Mouse (Mus musculus) intestine, embryonic 15.5 days (tissue): ENCODE measurements around the gene Creb3l2. TPM values are rescaled to one million over a fixed set of nuclear protein-coding genes. Genes with fewer than 3 reads are reported as not detected.

Experiments used
- ATAC-seq: fragments of 200-750 bp; cut with Nextera tagmentation; 2 replicates; pipeline ENCODE4 v1.8.0; 2017; ENCODE audit warnings: moderate TSS enrichment, moderate library complexity
- H3K27ac ChIP-seq: fragments of 300-500 bp; sonication (generic); 2 replicates; pipeline ENCODE4 v1.5.1; 2015; ENCODE audit warnings: mild to moderate bottlenecking, inconsistent platforms
- H3K27me3 ChIP-seq: fragments of 300-500 bp; sonication (generic); replicated peaks from 2 replicates; pipeline ENCODE4 v1.6.1; 2015; ENCODE audit warnings: inconsistent platforms
- H3K36me3 ChIP-seq: fragments of 300-500 bp; sonication (generic); 2 replicates; pipeline ENCODE4 v1.6.1; 2015; ENCODE audit warnings: inconsistent platforms
- H3K4me1 ChIP-seq: fragments of 300-500 bp; sonication (generic); replicated peaks from 2 replicates; pipeline ENCODE4 v1.6.1; 2015; ENCODE audit warnings: inconsistent platforms
- H3K4me2 ChIP-seq: fragments of 300-500 bp; sonication (generic); replicated peaks from 2 replicates; pipeline ENCODE4 v1.6.1; 2015; ENCODE audit warnings: mild to moderate bottlenecking, inconsistent platforms
- H3K4me3 ChIP-seq: fragments of 300-500 bp; sonication (generic); replicated peaks from 2 replicates; pipeline ENCODE4 v1.5.1; 2015; ENCODE audit warnings: inconsistent platforms
- H3K9ac ChIP-seq: fragments of 300-500 bp; sonication (generic); 2 replicates; pipeline ENCODE4 v1.6.1; 2015; ENCODE audit warnings: inconsistent platforms
- H3K9me3 ChIP-seq: fragments of 300-500 bp; sonication (generic); 2 replicates; pipeline ENCODE4 v1.6.1; 2016; ENCODE audit warnings: inconsistent platforms
- WGBS: fragments of 180-500 bp; shearing (Covaris S2); methylation state at CpG from one replicate; pipeline ENCODE4 v1.1.7; 2015; 5-methylcytosine and 5-hydroxymethylcytosine counted together
- polyA plus RNA-seq: library from polyadenylated mRNA; unstranded; fragments of >200 nt; fragmentation: Nextera tagmentation; extraction: Ambion mirVana; gene quantifications from 2 replicates; pipeline ENCODE4 v1.2.1, GENCODE M21; 2015

Gene Creb3l2
- polyA plus RNA-seq, 1 experiment from 2014 or later: 15.8 TPM

DNA sequence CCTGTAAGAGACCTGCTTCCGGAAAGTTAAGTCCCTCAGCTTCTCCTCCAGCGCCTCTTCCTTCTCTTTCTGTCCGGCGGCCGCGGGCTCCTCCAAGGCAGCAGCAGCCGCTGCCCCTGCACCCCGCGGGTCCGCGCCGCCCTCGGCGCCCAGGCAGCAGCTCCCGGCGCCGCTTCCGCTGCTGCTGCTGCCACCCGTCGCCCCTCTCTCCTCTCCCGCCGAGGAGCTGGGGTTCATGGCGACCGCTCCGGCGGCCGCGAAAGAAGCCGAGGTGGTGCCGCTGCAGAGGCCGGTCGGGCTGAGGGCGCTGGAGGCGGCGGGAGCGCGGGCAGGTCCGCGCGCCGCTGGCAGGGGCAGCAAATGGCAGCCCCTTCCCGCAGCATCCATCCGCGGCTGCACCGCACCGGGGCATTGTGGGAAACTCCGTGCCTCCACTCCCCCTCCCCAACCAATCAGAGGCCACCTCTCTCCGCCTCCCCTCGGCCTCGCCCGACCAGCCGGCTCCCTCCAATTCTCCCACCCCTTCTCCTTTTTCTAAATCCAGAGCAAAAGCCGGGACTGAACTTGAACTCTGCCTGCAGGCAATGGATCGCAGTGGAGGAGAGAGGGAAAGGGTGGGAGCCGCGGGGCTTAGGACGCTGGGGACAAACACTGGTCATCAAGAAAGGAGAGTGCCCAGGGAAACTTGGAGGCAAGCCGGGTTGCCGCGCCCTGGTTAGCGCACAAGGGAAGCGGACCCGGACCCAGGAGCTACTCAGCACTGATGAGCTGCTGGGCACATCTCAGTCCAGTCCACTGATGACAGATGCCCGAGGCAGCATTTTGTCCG lies 142.2 kb downstream of the Creb3l2 start, which contains the start of gene Dgki:
TSS of gene Dgki (minus strand) at position 623 of the 829 bp plus-strand sequence.
- Histone ChIP-seq H3K36me3 (no peaks in the 10 kb centered on the region), H3K9me3 (no peaks in the 10 kb centered on the region), H3K9ac (peak within 1 kb of the TSS; percentile 26; the same call in 1 of the 2 replicates), H3K27me3 (peaks cover 38% of the 10 kb centered on the region), H3K4me2 (peak within 1 kb of the TSS; percentile 99), H3K27ac (no peak within 1 kb of the TSS), H3K4me3 (peak within 1 kb of the TSS; percentile 58), H3K4me1 (peaks cover 14% of the 10 kb centered on the region)
- peak; percentile 72 for ATAC-seq
- WGBS: under 1% methylated on average over 65 of the region's 65 CpGs

DNA sequence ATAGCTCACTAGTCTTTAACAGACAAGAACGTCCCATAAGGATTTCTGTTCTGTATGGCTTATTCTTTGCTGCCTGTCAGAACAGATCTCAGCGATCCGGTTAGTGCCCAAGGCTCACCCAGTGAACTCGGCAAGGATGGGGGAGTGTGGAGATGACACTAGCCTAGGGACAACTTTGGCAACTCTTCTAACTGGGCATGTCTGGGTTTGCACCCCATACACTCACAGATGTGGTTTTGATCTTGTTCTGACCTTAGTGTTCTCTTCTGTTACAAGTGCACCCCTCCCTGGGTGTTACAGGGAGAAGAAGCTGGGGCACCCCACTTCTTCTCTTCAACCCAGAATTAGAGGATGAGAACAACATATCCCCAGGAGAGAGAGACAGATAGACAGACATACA lies 143.0 kb downstream of the Creb3l2 start:
- Histone ChIP-seq H3K27ac (no peak overlapping the region), H3K9ac (no peak overlapping the region), H3K4me2 (peak overlapping the region; percentile 99), H3K27me3 (peaks cover 38% of the 10 kb centered on the region), H3K9me3 (no peaks in the 10 kb centered on the region), H3K4me1 (peaks cover 14% of the 10 kb centered on the region), H3K36me3 (no peaks in the 10 kb centered on the region), H3K4me3 (peak overlapping the region; percentile 58)
- no peak for ATAC-seq
- 36% methylated on average over 4 of the region's 4 CpGs for WGBS

DNA sequence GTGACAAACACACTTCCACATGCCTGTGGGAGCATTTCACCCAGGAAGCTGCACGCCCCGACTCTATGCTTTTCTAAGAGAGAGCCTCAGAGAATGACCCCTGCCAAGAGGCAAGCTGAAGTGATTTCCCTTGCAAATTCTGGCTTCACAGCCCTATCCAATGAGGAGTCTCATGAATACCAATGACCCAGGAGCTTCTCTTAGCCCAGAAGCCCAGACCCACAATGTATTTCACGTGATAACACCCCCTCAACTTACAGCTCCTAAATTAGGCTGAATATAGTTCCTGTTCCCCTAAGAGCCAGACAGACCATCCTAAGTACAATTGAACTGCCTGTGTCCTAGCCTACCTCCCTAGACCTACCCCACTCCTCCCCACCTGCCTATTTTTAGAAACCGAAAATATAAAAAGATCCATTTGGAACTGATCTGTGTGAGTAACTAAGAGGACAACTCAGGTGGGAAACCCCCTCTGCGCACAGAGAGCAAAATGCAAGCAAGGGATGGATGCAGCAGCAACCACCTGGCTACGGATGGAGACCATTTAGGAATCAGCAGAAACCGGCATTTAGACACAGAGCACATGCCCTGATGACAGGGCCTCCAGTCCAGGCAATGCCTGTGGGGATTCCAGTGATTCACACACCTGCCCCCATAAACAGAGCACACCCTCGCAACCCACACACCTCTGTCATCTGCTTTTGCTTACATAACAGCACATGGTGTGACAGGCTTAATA lies 144.0 kb downstream of the Creb3l2 start:
- H3K4me2 ChIP-seq: no peak overlapping the region
- WGBS: 59% methylated on average over 8 of the region's 8 CpGs
- H3K4me3 ChIP-seq: no peak overlapping the region
- H3K27ac ChIP-seq: no peak overlapping the region
- no peaks in the 10 kb centered on the region for H3K36me3 ChIP-seq
- peaks cover 38% of the 10 kb centered on the region for H3K27me3 ChIP-seq
- no peak overlapping the region for H3K9ac ChIP-seq
- H3K4me1 ChIP-seq: peaks cover 14% of the 10 kb centered on the region
- ATAC-seq: no peak
- no peaks in the 10 kb centered on the region for H3K9me3 ChIP-seq

DNA sequence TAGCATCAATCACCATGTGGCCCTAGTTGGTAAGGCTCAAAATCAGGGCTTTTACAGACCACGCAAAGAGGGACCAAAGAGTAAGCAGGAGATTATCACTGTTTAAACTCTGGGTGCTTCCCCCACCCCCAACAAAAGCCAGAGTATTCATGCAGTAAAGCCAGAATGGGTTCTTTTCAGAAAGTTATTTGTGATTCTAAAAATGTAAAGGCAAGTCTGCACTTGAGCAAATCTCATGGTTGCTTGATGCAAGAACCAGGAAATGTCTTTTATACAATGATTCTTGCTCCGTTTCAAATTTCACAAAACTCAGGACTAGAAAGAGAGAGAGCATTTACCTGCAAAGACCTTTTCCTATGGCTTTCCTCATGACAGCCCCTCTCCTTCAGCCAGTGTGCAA lies 149.9 kb downstream of the Creb3l2 start:
- H3K9ac ChIP-seq: no peak overlapping the region
- ATAC-seq: no peak
- no peaks in the 10 kb centered on the region for H3K36me3 ChIP-seq
- H3K27ac ChIP-seq: no peak overlapping the region
- H3K9me3 ChIP-seq: no peaks in the 10 kb centered on the region
- WGBS: 79% methylated on average over 2 of the region's 2 CpGs
- H3K4me3 ChIP-seq: no peak overlapping the region
- H3K27me3 ChIP-seq: peaks cover under 1% of the 10 kb centered on the region
- H3K4me2 ChIP-seq: no peak overlapping the region
- H3K4me1 ChIP-seq: no peaks in the 10 kb centered on the region

DNA sequence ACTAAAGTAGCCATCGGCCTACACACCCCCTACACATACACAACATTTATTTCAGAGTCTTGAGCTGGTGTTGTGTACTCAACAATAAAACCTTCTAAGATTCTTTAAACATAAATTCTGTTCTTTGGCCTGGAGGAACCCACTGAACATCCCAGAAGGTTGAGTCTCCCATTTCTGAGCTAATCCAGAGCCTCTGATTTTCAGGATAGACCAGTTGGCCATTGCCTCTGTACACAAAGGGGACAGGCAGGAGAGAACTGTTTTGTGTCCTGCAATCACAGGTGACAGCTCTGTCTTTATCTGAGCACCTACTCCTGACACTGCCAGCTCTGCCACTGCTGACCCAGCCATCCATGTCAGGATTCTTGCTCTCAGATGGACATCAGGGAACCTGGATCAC lies 150.8 kb downstream of the Creb3l2 start:
- H3K9me3 ChIP-seq: no peaks in the 10 kb centered on the region
- no peaks in the 10 kb centered on the region for H3K36me3 ChIP-seq
- no peak for ATAC-seq
- no peaks in the 10 kb centered on the region for H3K4me1 ChIP-seq
- 90% methylated on average over 1 of the region's 1 CpGs for WGBS
- H3K27ac ChIP-seq: no peak overlapping the region
- no peaks in the 10 kb centered on the region for H3K27me3 ChIP-seq
- no peak overlapping the region for H3K4me3 ChIP-seq
- no peak overlapping the region for H3K9ac ChIP-seq
- H3K4me2 ChIP-seq: no peak overlapping the region

DNA sequence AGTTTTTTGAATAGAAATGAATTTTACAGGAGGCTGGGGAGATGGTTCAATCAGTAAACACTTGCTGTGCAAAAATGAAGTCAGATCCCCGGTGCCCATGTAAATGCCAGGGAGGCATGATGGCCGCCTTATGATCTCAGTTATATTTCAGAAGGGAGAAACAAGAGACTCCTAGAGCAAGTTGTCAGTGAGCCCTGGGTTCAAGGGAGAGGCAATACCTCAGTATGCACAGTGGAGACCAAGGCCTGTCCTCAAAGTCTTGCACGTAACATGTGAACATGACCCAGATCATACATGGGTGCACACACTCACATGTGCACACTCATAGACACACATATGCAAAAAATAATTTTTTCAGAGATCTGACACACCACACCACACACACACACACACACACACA lies 151.3 kb downstream of the Creb3l2 start:
- Histone ChIP-seq H3K4me2 (no peak overlapping the region), H3K4me1 (no peaks in the 10 kb centered on the region), H3K36me3 (no peaks in the 10 kb centered on the region), H3K9me3 (no peaks in the 10 kb centered on the region), H3K4me3 (no peak overlapping the region), H3K9ac (no peak overlapping the region), H3K27ac (no peak overlapping the region), H3K27me3 (no peaks in the 10 kb centered on the region)
- 97% methylated on average over 3 of the region's 3 CpGs for WGBS
- no peak for ATAC-seq

DNA sequence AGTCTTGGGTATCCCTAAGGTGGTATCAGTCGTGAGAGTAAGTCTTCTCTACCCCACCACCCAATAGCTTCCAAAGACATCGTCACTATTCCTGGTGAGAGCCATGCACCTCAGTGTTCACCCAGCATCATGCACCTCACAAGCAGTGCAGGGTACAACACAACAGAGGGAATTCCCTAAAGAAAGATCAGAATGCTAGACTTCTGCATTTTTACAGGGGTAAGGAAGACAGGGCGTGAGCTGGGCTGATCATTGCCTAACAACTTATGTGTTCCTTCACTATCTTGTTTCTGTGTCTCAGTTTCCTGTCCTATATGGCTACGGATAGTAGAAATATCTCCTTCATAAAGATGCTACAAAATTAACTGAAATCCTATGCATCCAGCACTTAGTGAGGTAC lies 155.8 kb downstream of the Creb3l2 start:
- 86% methylated on average over 4 of the region's 4 CpGs for WGBS
- H3K9me3 ChIP-seq: no peaks in the 10 kb centered on the region
- H3K4me2 ChIP-seq: no peak overlapping the region
- no peak overlapping the region for H3K27ac ChIP-seq
- no peak overlapping the region for H3K4me3 ChIP-seq
- H3K9ac ChIP-seq: no peak overlapping the region
- no peak for ATAC-seq
- no peaks in the 10 kb centered on the region for H3K4me1 ChIP-seq
- H3K27me3 ChIP-seq: no peaks in the 10 kb centered on the region
- no peaks in the 10 kb centered on the region for H3K36me3 ChIP-seq

DNA sequence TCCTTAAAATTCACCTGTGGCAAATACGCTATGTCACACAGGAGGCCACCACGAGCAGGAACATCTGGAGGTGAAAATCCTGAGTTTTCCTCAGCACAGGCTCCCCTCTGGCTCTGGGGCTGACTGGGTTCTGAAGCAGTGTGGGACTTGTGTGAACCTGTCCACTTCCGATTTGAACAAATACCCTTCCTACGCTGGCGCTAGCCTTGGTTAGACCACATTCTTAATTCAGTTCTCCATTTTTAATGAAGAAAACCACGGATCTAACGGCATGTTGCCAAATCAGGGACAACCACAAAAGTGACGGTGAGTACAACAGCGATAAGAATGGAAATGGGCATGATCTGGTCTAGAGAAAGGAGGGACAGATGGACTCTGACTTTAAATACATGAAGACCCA lies 157.1 kb downstream of the Creb3l2 start:
- H3K4me3 ChIP-seq: no peak overlapping the region
- no peaks in the 10 kb centered on the region for H3K27me3 ChIP-seq
- WGBS: 92% methylated on average over 9 of the region's 9 CpGs
- H3K9ac ChIP-seq: no peak overlapping the region
- no peaks in the 10 kb centered on the region for H3K4me1 ChIP-seq
- no peak overlapping the region for H3K27ac ChIP-seq
- H3K9me3 ChIP-seq: no peaks in the 10 kb centered on the region
- ATAC-seq: no peak
- H3K4me2 ChIP-seq: no peak overlapping the region
- no peaks in the 10 kb centered on the region for H3K36me3 ChIP-seq

DNA sequence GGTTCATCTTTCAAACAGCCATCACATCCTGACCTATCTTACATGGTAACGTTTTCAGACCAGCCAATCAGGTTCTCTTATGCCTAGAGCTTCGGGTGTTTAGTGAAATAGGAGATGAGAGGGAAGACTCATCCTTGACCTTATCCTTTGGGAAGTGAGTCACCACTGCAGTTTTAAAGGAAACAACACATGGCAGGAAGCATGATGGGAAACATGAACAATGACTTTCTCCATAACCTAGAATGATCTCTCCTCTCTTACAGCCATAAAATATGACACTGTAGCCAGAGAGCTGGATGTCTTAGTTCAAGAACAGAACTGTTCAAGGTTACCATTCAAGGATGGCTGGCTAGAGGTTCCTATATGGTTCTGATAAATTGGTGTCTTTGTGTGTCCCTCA lies 158.6 kb downstream of the Creb3l2 start:
- Histone ChIP-seq H3K27ac (no peak overlapping the region), H3K9me3 (no peaks in the 10 kb centered on the region), H3K36me3 (no peaks in the 10 kb centered on the region), H3K27me3 (no peaks in the 10 kb centered on the region), H3K9ac (no peak overlapping the region), H3K4me1 (no peaks in the 10 kb centered on the region), H3K4me2 (no peak overlapping the region), H3K4me3 (no peak overlapping the region)
- no peak for ATAC-seq
- WGBS: 34% methylated on average over 2 of the region's 2 CpGs

DNA sequence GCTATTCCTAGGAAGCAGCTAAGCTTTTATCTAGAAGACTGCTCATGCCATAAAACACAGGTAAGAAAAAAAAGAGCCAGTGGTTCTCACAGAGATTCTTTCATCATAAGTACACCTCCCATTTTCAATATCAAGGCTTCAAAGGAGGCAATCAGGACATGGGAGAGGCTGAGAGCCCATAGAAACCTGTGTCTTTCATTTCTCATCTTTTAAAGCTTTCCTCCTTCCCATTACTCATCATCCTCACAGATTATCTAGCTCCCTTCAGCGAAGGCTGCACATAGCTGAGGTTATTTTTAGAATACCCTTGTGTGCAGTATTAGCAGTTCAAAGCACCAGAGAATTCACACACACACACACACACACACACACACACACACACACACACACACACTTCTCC lies 159.3 kb downstream of the Creb3l2 start:
- 43% methylated on average over 1 of the region's 1 CpGs for WGBS
- Histone ChIP-seq H3K4me3 (no peak overlapping the region), H3K9ac (no peak overlapping the region), H3K36me3 (no peaks in the 10 kb centered on the region), H3K27me3 (no peaks in the 10 kb centered on the region), H3K4me2 (no peak overlapping the region), H3K9me3 (no peaks in the 10 kb centered on the region), H3K27ac (no peak overlapping the region), H3K4me1 (no peaks in the 10 kb centered on the region)
- ATAC-seq: no peak
